Mouse (Mus musculus): Measurements from ENCODE around the gene Abcc2.

Abcc2 gene

GRCm38 (mm10) chr19:43857347-43857746 is 75.4 kb downstream of the Abcc2 start:
- DNase-seq: no peak

DNA sequence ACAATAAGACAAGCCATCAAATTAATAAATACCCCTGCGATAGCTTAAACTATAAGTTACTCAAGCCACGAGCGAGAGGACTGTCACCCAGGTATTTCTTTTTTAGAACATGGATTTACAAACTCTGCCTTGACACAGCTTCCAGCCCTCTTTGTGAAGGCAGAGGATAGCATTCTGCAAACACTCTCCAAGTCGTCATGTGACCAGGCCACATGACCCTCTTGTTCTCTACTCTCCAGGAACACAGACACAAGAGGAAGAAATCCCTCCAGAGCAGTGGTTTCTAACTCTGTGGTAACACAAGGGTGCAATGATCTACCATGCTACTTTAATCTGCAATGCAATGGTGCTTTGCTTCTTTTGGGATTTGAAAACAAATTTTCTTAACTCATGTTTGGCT is 88.4 kb downstream of the Abcc2 start:
- no peak for DNase-seq

GRCm38 (mm10) chr19:43874351-43874750 is 92.4 kb downstream of the Abcc2 start:
- DNase-seq: no peak

- peak; percentile 51 for DNase-seq
Measured at GRCm38 (mm10) chr19:43875996-43876395, 94.0 kb downstream of the Abcc2 start.

- DNase-seq: no peak
Measured at GRCm38 (mm10) chr19:43877364-43877763, 95.4 kb downstream of the Abcc2 start.

- peak; percentile 65 for DNase-seq
Measured at GRCm38 (mm10) chr19:43878111-43879092, 96.4 kb downstream of the Abcc2 start.

GRCm38 (mm10) chr19:43879401-43880212 is 97.6 kb downstream of the Abcc2 start:
- DNase-seq: peak; percentile 96

- DNase-seq: no peak
Measured at GRCm38 (mm10) chr19:43880420-43880819, 98.4 kb downstream of the Abcc2 start.

DNA sequence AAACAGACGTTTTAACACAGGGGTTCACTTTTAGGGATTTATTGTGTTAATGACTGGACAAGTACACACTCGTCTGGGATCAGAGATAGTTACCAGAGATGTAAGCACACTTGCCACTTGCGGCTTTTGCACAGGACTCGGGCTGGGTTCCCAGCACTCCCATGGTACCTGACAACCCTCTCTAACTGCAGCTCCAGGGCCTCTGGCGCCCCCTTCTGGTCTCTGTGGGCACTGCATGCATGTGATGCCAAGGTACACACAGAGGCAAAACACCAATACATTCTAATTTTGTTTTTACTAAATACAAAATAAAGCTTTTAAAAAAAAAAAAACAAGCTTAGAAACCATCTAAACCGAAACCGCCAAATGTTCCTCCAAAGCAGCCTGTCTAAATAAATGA is 99.6 kb downstream of the Abcc2 start:
- DNase-seq: no peak

- DNase-seq: peak; percentile 77
Measured at GRCm38 (mm10) chr19:43882895-43883573, 101.0 kb downstream of the Abcc2 start.

GRCm38 (mm10) chr19:43884668-43885498 is 102.9 kb downstream of the Abcc2 start:
- DNase-seq: no peak

GRCm38 (mm10) chr19:43886371-43887099 is 104.5 kb downstream of the Abcc2 start:
- DNase-seq: no peak

- DNase-seq: no peak
Measured at GRCm38 (mm10) chr19:43887242-43887641, 105.2 kb downstream of the Abcc2 start.

GRCm38 (mm10) chr19:43887725-43888124 is 105.7 kb downstream of the Abcc2 start:
- DNase-seq: no peak

Measured in embryo, embryonic 11 days (tissue).